Mouse (Mus musculus): ENCODE results near the gene Ptprm.
A peak's percentile ranks its signal among the peaks of the same experiment; 100 is the strongest.

- TF ChIP-seq EP300 (IDR thresholded peaks at IDR 0.05) (peak; percentile 89), CTCF (IDR thresholded peaks at IDR 0.05) (no peak)
Measured at GRCm38 (mm10) chr17:67358541-67358940, 4.3 kb upstream of the Ptprm start.
